Mouse (Mus musculus) kidney, postnatal 25 days (tissue): Measurements from ENCODE around the gene Olfr560.
A peak's percentile ranks its signal among the peaks of the same experiment; 100 is the strongest.

Source experiments
- DNase-seq, 2 experiments: peaks; one replicate each; pipeline ENCODE4 v3.0.0; 2021; ENCODE audit warnings: mixed read lengths in 2 of 2

The Olfr560 gene

GRCm38 (mm10) chr7:102759266-102759665 is at the start of gene Olfr560, which contains the start of gene Olfr78:
Gene Olfr560 (minus strand): TSS chr7:102759366.
Gene Olfr78 (minus strand): TSS chr7:102759471.
- no peak for DNase-seq

- DNase-seq = no peak
Measured at GRCm38 (mm10) chr7:102803180-102803579, 44.0 kb upstream of the Olfr560 start, which contains the start of gene Olfr564. Gene Olfr564 (plus strand): TSS chr7:102803480.

GRCm38 (mm10) chr7:102770921-102771320 is 11.8 kb upstream of the Olfr560 start, which contains the start of gene Olfr561:
Gene Olfr561 (plus strand): TSS chr7:102771221.
- no peak for DNase-seq

GRCm38 (mm10) chr7:102752086-102752485 is 7.1 kb downstream of the Olfr560 start:
- DNase-seq = peak in 1 of 2 experiments; percentile 5

- no peak for DNase-seq
Measured at GRCm38 (mm10) chr7:102737705-102738104, 21.5 kb downstream of the Olfr560 start.

GRCm38 (mm10) chr7:102733793-102734192 is 25.4 kb downstream of the Olfr560 start:
- no peak for DNase-seq

- DNase-seq = no peak
Measured at GRCm38 (mm10) chr7:102727391-102727790, 31.8 kb downstream of the Olfr560 start, which contains the start of gene Olfr559. Gene Olfr559 (minus strand): TSS chr7:102727491.

GRCm38 (mm10) chr7:102718970-102719369 is 40.2 kb downstream of the Olfr560 start, which contains the start of gene Olfr33:
Gene Olfr33 (minus strand): TSS chr7:102719070.
- no peak for DNase-seq

- DNase-seq = no peak
Measured at GRCm38 (mm10) chr7:102701915-102702314, 57.3 kb downstream of the Olfr560 start, which contains the start of gene Olfr558. Gene Olfr558 (plus strand): TSS chr7:102702215.
